Mouse (Mus musculus): ENCODE data around the gene Gm28053.
"Not testable (repeated sequence)": the region's sequence is repeated elsewhere in the genome, so short reads cannot be mapped to it uniquely, and the experiment has no call there.

Gm28053 gene

GRCm38 (mm10) chr6:48718455-48718854 is at the start of gene Gm28053, which contains the start of gene Gimap7:
TSS of gene Gm28053 (plus strand) at chr6:48718607.
TSS of gene Gimap7 (plus strand) at chr6:48718621.
- no peak for DNase-seq (ENCODE audit: extremely low spot score, low read depth, low spot score)

- DNase-seq (ENCODE audit: extremely low spot score, low read depth, low spot score): no peak
These were observed 48.9 kb upstream of the Gm28053 start for GRCm38 (mm10) chr6:48669446-48669969.

GRCm38 (mm10) chr6:48674291-48675058 is 43.9 kb upstream of the Gm28053 start:
- no peak for DNase-seq (ENCODE audit: extremely low spot score, low read depth, low spot score)

- no peak for DNase-seq (ENCODE audit: extremely low spot score, low read depth, low spot score)
These were observed 42.9 kb upstream of the Gm28053 start for GRCm38 (mm10) chr6:48675400-48675930.

GRCm38 (mm10) chr6:48675931-48676859 is 42.2 kb upstream of the Gm28053 start, which contains the start of gene Gimap9:
TSS of gene Gimap9 (plus strand) at chr6:48676129.
- DNase-seq (ENCODE audit: extremely low spot score, low read depth, low spot score): no peak

GRCm38 (mm10) chr6:48676860-48677415 is 41.5 kb upstream of the Gm28053 start:
- no peak for DNase-seq (ENCODE audit: extremely low spot score, low read depth, low spot score)

GRCm38 (mm10) chr6:48677492-48678345 is 40.7 kb upstream of the Gm28053 start:
- no peak for DNase-seq (ENCODE audit: extremely low spot score, low read depth, low spot score)

- no peak for DNase-seq (ENCODE audit: extremely low spot score, low read depth, low spot score)
These were observed 40.0 kb upstream of the Gm28053 start for GRCm38 (mm10) chr6:48678391-48678790.

GRCm38 (mm10) chr6:48679701-48680100 is 38.7 kb upstream of the Gm28053 start:
- no peak for DNase-seq (ENCODE audit: extremely low spot score, low read depth, low spot score)

- no peak for DNase-seq (ENCODE audit: extremely low spot score, low read depth, low spot score)
These were observed 38.0 kb upstream of the Gm28053 start for GRCm38 (mm10) chr6:48680421-48680820.

GRCm38 (mm10) chr6:48681472-48682090 is 36.8 kb upstream of the Gm28053 start:
- no peak for DNase-seq (ENCODE audit: extremely low spot score, low read depth, low spot score)

- DNase-seq (ENCODE audit: extremely low spot score, low read depth, low spot score): no peak
These were observed 36.1 kb upstream of the Gm28053 start for GRCm38 (mm10) chr6:48682271-48682670.

GRCm38 (mm10) chr6:48683263-48683821 is 35.1 kb upstream of the Gm28053 start:
- DNase-seq (ENCODE audit: extremely low spot score, low read depth, low spot score): not testable (repeated sequence)

- no peak for DNase-seq (ENCODE audit: extremely low spot score, low read depth, low spot score)
These were observed 34.1 kb upstream of the Gm28053 start, which contains the start of gene Gimap4 for GRCm38 (mm10) chr6:48684319-48684718. TSS of gene Gimap4 (plus strand) at chr6:48684549.

GRCm38 (mm10) chr6:48684806-48685205 is 33.6 kb upstream of the Gm28053 start:
- DNase-seq (ENCODE audit: extremely low spot score, low read depth, low spot score): no peak

GRCm38 (mm10) chr6:48685251-48685650 is 33.2 kb upstream of the Gm28053 start:
- no peak for DNase-seq (ENCODE audit: extremely low spot score, low read depth, low spot score)

GRCm38 (mm10) chr6:48685694-48686665 is 32.4 kb upstream of the Gm28053 start:
- no peak for DNase-seq (ENCODE audit: extremely low spot score, low read depth, low spot score)

GRCm38 (mm10) chr6:48687077-48687476 is 31.3 kb upstream of the Gm28053 start:
- no peak for DNase-seq (ENCODE audit: extremely low spot score, low read depth, low spot score)

All from hindlimb bud, embryonic 11.5 days (tissue).